Mouse (Mus musculus) right cerebral cortex, postnatal 4 days (tissue): Measurements from ENCODE around the gene AC131692.1.
A peak's percentile ranks its signal among the peaks of the same experiment; 100 is the strongest.
"Not testable (repeated sequence)": the region's sequence is repeated elsewhere in the genome, so short reads cannot be mapped to it uniquely, and the experiment has no call there.

Source experiments
- DNase-seq: peaks from one replicate; pipeline ENCODE4 v3.0.0-alpha.2; 2022

AC131692.1 gene

GRCm38 (mm10) chr19:6118677-6119185, 24.5 kb downstream of the AC131692.1 start:
- peak; percentile 51 for DNase-seq

GRCm38 (mm10) chr19:6121761-6122160, 27.5 kb downstream of the AC131692.1 start:
- DNase-seq: no peak

- no peak for DNase-seq
Measured at GRCm38 (mm10) chr19:6123330-6123729, 29.1 kb downstream of the AC131692.1 start.

GRCm38 (mm10) chr19:6124898-6125297, 30.7 kb downstream of the AC131692.1 start:
- no peak for DNase-seq

GRCm38 (mm10) chr19:6126289-6126688, 32.1 kb downstream of the AC131692.1 start:
- peak; percentile 51 for DNase-seq

- no peak for DNase-seq
Measured at GRCm38 (mm10) chr19:6126789-6127580, 32.8 kb downstream of the AC131692.1 start.

- DNase-seq: peak; percentile 87
Measured at GRCm38 (mm10) chr19:6127760-6128341, 33.6 kb downstream of the AC131692.1 start, which contains the start of gene Snx15. Snx15 (minus strand) TSS chr19:6128304.

- DNase-seq: not testable (repeated sequence)
Measured at GRCm38 (mm10) chr19:6130414-6131128, 36.4 kb downstream of the AC131692.1 start.

- no peak for DNase-seq
Measured at GRCm38 (mm10) chr19:6132171-6132827, 38.1 kb downstream of the AC131692.1 start.

GRCm38 (mm10) chr19:6133197-6133596, 39.0 kb downstream of the AC131692.1 start:
- DNase-seq: not testable (repeated sequence)

- DNase-seq: no peak
Measured at GRCm38 (mm10) chr19:6136397-6136796, 42.2 kb downstream of the AC131692.1 start.

GRCm38 (mm10) chr19:6139701-6140100, 45.5 kb downstream of the AC131692.1 start:
- no peak for DNase-seq

- DNase-seq: no peak
Measured at GRCm38 (mm10) chr19:6140374-6140677, 46.1 kb downstream of the AC131692.1 start.

GRCm38 (mm10) chr19:6140678-6141393, 46.6 kb downstream of the AC131692.1 start, which contains the start of gene Batf2:
Batf2 (plus strand) TSS chr19:6140983.
- peak; percentile 93 for DNase-seq

- DNase-seq: peak; percentile 73
Measured at GRCm38 (mm10) chr19:6141394-6141749, 47.2 kb downstream of the AC131692.1 start, which contains the start of gene Arl2. Arl2 (minus strand) TSS chr19:6141548.

- no peak for DNase-seq
Measured at GRCm38 (mm10) chr19:6144842-6145241, 50.6 kb downstream of the AC131692.1 start.
